Mouse (Mus musculus) ovary, postnatal 36 days (tissue): ENCODE results near the gene Dnajc10.

Experiments used
- DNase-seq: peaks from one replicate; pipeline ENCODE4 v3.0.0; 2022; ENCODE audit warnings: low spot score, mixed read lengths

Gene Dnajc10

DNA sequence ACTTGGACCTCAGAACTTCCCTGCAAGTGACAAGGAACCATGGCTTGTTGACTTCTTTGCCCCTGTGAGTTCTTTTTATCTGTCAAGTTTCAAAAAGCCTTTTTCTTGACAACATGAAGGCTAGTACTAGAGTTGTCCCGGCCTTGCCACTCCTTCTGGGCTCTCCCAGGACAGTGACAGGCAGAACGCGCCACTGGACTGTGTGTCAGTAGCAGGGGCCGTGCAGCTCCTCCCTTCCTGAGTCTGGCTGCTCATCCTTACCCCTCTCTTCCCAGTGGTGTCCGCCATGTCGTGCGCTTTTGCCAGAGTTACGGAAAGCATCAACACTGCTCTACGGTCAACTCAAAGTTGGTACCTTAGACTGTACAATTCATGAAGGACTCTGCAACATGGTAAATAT is 25.3 kb downstream of the Dnajc10 start:
- no peak for DNase-seq

DNA sequence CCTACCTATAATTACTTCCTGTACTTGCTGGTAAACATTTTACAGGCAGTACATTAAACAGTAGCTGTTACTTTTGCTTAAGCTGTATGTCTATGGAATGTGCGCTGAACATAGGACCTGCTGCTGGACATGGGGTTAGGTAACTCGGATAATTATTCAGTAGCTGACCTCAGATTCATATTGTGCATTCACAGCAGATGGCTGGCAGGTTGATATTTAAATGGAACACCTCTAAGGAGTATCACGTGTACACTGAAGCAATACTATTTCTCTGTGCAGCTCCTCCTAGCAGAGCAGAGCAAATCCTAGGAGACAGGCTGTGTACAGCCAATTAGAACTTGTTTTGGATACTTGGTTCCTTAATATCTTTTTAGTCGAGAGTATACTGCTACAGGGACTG is 39.3 kb downstream of the Dnajc10 start:
- no peak for DNase-seq

DNA sequence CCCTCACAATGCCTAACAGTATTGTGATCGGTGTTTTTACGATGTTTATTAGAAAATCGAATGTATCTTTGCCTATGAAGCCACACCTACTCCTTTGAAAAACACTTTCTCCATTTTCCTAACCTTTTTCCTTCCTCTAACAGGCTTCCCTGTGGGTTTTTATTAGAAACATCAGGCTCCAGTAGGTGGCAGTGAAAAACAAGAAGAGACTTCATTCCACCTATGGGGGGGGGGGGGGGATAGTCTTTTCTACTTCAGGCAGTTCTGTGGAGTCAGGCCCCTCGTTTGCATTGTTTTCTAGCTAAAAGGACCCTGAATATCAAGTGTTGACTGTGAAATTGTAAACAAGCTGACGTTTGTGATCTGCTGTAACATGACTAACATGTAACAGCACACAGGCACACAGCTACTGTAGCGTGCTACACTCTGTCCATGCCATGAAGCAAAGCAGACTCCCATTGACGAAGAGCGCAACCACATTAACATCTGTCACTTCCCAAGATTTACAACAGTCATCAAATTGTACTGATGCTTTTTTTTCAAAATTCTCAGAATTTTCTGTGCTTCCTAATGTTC is 41.5 kb downstream of the Dnajc10 start:
- no peak for DNase-seq

DNA sequence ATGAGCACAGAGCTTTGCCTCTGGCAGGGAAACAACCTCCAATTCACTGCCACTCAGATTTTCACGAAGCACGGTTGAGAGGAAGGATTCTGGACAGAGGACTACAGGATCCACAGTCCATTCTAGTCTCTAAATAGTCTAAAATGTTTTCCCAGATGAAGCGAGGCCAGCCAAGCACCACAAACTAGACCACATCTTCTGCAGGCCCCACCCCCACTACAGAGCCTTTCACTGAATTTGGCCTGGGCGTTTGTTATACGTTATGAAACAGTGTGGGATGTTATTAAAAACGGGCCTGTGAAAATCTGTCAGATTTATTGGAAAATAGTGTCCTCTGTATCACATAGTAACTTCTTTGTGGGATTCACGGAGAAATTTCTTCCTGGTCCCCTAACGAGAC is 56.2 kb downstream of the Dnajc10 start:
- no peak for DNase-seq

DNA sequence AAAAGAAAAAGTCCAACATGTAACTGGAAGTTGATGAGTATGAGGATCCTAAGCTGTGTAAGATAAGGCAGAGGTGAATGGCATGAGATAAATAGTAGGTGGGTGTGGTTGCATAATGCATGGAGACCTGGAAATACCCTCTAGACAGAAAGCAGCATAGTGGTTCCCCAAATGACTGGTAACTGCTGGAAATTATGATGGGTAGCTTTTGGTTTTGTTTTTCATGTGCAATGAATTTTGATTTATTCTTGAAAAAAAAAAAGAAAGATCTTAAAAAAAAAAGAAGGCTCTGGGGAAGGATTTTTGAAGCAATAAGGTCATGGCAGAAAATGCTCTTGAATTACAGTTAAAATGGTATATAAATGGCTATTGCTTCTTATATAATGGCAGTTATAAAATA is 59.6 kb downstream of the Dnajc10 start:
- no peak for DNase-seq

DNA sequence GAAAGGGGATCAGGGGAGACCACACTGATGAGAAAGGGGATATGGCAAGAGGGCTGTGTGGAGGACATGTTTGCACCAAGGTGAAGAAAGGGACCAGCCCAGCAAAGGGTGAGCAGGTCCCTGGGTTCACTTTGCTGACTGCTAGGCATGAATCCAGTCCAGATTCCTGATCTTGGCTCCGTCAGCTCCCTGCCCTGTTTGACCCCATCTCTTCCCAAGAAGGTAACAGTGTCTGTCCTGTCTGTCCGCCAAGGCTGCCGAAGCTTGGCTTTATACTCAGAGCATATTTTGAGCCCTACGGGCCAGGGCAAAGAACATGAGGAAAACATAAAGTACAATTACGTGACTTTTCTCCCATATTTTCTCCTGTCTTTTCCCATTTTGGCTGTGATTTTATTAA is 64.6 kb downstream of the Dnajc10 start:
- no peak for DNase-seq

DNA sequence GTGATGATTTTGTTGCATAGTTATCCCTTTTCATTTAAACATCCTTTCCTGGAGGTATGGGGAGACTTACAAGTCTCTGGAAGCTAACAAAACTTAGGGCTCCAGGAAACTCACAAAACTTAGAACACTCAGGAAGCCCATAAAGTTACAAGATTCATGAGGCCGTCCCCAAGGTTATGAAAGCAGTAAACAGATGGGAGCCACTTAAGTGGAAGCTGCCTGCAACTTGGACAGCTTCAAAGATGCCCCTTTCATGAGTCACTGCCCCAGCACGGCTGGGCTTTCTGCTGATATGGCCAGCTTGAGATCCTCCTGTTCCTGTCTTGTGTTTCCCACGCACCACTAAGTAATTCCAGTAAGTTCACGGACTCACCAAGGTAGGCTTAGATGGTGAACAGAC is 69.2 kb downstream of the Dnajc10 start:
- DNase-seq, result no peak

DNA sequence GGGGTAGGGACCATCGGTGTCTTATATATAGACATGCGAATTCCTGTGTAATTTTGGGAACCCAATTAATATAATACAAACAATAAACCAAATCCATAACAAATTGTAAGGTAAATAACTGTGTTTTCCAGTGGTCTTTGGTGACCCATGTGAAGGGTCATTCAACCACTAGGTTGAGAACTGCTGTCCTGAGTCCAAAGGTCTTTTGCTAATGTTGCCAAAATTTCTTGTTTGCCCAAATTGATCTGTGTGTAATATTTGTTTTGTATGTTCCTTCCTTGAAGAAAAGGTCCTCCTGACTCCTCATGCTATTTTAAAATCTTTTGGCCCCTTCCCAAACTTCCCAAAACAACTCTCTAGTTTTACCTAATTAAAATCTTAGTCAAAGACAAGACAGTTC is 71.0 kb downstream of the Dnajc10 start:
- no peak for DNase-seq

DNA sequence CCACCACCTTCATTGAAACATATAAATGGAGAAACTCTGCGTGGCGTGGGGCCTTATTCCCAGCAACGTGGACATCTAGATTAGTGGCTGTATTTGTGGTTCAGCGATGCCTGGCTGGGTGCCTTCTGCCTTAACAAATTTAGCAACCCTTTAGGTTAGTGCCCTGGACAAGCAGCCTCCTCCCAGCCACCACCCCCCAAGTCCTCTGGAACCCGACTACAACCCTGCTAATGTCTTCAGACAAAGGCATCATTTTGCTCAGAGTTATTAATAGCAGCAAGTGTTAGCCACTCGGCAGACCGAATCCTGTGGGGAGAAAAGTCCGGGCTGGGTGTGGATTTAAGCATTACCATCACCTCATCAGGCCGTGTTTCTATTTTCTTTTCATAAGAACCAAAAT is 72.4 kb downstream of the Dnajc10 start:
- no peak for DNase-seq

DNA sequence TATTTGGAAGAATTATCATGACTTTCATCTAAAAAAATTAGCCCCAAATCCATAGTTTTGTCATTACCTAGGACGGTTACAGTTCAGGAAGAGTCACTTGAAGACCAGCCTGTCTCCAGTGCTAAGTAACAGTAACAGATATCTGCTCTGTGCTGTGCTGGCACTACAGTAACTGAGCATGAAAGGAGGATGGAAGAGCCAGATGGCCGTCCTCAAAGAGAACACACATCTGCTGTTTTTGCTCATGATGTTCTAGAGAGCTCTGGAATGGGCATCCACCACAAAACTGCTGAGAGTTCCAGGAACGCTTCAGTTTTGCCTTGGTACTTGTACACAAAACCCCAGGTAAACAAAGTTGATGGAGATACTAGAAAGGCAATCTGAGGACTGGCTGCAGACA is 73.1 kb downstream of the Dnajc10 start:
- no peak for DNase-seq

DNA sequence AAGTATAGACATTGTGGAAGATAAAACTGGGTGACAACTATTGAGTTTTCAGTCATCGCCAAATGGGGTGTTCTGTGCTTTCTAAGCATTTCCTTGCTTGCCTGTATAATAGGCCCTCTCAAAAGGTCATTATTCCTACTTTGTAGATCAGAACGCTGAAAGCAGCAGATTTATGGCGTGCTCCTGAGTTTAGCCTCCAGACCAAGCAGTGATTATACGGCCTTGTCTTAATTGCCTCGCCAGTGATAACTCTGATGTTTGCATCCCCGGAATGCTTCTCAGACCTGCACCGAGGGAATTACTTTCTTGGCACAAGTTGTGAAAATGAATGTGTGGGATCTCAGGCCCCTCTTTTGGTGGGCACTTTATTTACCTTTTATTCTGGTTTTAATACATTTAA is 80.8 kb downstream of the Dnajc10 start:
- no peak for DNase-seq

DNA sequence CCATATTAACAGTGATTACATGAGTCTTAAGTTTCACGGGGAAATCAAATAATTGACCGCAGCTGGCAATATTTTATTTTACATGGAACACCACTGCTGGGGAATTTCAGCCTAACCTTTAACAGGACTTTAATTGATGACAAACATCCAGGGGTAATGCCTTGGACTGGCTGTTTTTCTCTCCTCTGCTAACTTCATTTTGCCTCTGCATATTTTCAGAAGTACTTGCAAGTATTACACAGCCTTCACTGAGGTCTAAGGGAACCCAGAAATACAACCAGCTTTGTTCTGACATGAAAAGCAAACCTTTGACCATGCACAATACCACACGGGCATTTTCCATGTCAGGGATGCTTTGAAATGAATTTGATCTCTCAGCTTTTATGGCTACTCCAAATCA is 81.6 kb downstream of the Dnajc10 start:
- DNase-seq, result no peak

DNA sequence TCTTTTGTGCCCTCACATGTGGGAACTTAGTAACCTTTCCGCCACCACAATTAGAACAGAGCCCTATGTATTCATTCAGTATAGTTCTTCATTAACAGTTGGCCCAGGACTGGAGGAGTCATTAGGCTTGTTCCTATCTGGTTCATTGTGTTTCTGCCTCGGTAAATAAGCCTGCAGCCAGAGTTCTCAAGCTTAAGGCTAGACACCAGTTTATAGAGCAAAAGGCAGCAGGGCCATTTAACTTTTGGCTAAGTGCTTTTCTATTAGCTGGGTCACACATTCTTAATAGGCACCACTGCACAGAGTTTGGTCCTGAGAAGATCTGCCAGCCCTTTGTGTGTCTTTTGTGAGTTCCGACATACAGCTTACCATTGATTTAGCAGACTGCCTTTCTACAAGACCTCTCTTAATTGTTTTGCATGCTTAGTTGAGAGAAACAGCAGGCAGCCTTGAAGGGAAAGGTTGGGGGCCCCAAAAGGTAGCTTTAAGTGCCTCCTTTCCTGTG is 83.4 kb downstream of the Dnajc10 start:
- DNase-seq, result no peak
